Mouse (Mus musculus) testis, adult 2 months (tissue): ENCODE results near the gene Prdm16.

Source experiments
- CTCF ChIP-seq: fragments of 200-500 bp; IDR thresholded peaks from 2 replicates; pipeline ENCODE4 v1.5.1; 2012; ENCODE audit warnings: low read depth, mild to moderate bottlenecking, inconsistent platforms, low read length, moderate library complexity; ENCODE audit not compliant: control insufficient read depth, insufficient read depth, insufficient replicate concordance
- POLR2A ChIP-seq: fragments of 200-500 bp; IDR thresholded peaks from 2 replicates; pipeline ENCODE4 v1.6.1; 2012; ENCODE audit warnings: low read depth, mild to moderate bottlenecking, inconsistent platforms, low read length, moderate library complexity; ENCODE audit not compliant: control insufficient read depth

- TF ChIP-seq CTCF (no peak), POLR2A (no peak)
Measured at GRCm38 (mm10) chr4:154556418-154556817, 80.3 kb downstream of the Prdm16 start.
